Mouse (Mus musculus) kidney, postnatal 4 days (tissue): ENCODE measurements around the gene Emc4.
A peak's percentile ranks its signal among the peaks of the same experiment; 100 is the strongest.

Source experiments
- DNase-seq, 2 experiments: peaks; one replicate each; pipeline ENCODE4 v3.0.0; 2021; ENCODE audit warnings: mixed read lengths in 2 of 2

Gene Emc4

GRCm38 (mm10) chr2:112367726-112368673, at the start of gene Emc4:
TSS of gene Emc4 (minus strand) at chr2:112368027.
- peak; percentile 96 for DNase-seq

- DNase-seq = no peak
Observed at GRCm38 (mm10) chr2:112407030-112407429, 39.2 kb upstream of the Emc4 start.

- DNase-seq = no peak
Observed at GRCm38 (mm10) chr2:112396649-112397048, 28.8 kb upstream of the Emc4 start.

- no peak for DNase-seq
Observed at GRCm38 (mm10) chr2:112393958-112394357, 26.1 kb upstream of the Emc4 start.

- no peak for DNase-seq
Observed at GRCm38 (mm10) chr2:112392689-112393088, 24.9 kb upstream of the Emc4 start.

- peak in 1 of 2 experiments; percentile 5 for DNase-seq
Observed at GRCm38 (mm10) chr2:112391346-112392000, 23.6 kb upstream of the Emc4 start.

- DNase-seq = no peak
Observed at GRCm38 (mm10) chr2:112390843-112391242, 23.0 kb upstream of the Emc4 start.

GRCm38 (mm10) chr2:112381219-112381618, 13.4 kb upstream of the Emc4 start:
- DNase-seq = no peak

- DNase-seq = no peak
Observed at GRCm38 (mm10) chr2:112380131-112380530, 12.3 kb upstream of the Emc4 start.

- DNase-seq = peak; percentile 97 to 98
Observed at GRCm38 (mm10) chr2:112378973-112379898, 11.4 kb upstream of the Emc4 start, which contains the start of gene Katnbl1. TSS of gene Katnbl1 (plus strand) at chr2:112379211.

GRCm38 (mm10) chr2:112374610-112375009, 6.8 kb upstream of the Emc4 start:
- DNase-seq = no peak

GRCm38 (mm10) chr2:112373141-112373540, 5.3 kb upstream of the Emc4 start:
- no peak for DNase-seq

- no peak for DNase-seq
Observed at GRCm38 (mm10) chr2:112369941-112370340, 2.1 kb upstream of the Emc4 start.

GRCm38 (mm10) chr2:112367222-112367621, 605 bp downstream of the Emc4 start:
- DNase-seq = peak; percentile 16 to 24

- no peak for DNase-seq
Observed at GRCm38 (mm10) chr2:112360781-112361169, 7.1 kb downstream of the Emc4 start.

GRCm38 (mm10) chr2:112360012-112360780, 7.6 kb downstream of the Emc4 start:
- DNase-seq = no peak

GRCm38 (mm10) chr2:112359611-112360010, 8.2 kb downstream of the Emc4 start:
- no peak for DNase-seq

GRCm38 (mm10) chr2:112353685-112354455, 14.0 kb downstream of the Emc4 start:
- DNase-seq = peak in 1 of 2 experiments; percentile 19

- no peak for DNase-seq
Observed at GRCm38 (mm10) chr2:112348246-112348645, 19.6 kb downstream of the Emc4 start.

GRCm38 (mm10) chr2:112341117-112341516, 26.7 kb downstream of the Emc4 start:
- DNase-seq = peak; percentile 11 to 16

- peak in 1 of 2 experiments; percentile 14 for DNase-seq
Observed at GRCm38 (mm10) chr2:112339736-112340135, 28.1 kb downstream of the Emc4 start.
